Mouse (Mus musculus) right cerebral cortex, adult 18-20 months (tissue): ENCODE measurements around the gene Ppfia3.

Source experiments
- DNase-seq: peaks from one replicate; pipeline ENCODE4 v3.0.0; 2022; ENCODE audit warnings: mixed read lengths

The Ppfia3 gene

GRCm38 (mm10) chr7:45341303-45341702 is 25.5 kb downstream of the Ppfia3 start:
- peak; percentile 82 for DNase-seq

DNA sequence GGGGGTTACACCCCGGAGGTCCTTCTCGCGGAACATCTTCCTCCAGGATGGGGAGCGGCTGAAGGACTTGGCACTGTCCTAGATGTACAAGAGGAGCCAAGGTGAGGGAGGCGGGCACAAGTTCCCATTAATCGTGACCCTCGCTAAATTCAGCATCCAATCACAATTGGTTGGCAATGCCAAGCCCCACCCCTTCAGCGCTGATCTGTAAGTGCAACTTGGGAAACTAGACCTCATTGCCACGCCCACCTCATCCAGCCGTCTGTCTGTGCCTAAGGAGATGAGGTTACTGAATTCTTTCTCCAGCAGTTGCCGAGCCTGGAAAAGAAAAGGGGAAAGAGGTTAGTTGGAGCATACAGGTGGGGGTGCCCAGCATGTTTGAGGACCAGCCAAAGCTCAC is 26.1 kb downstream of the Ppfia3 start:
- DNase-seq: no peak

DNA sequence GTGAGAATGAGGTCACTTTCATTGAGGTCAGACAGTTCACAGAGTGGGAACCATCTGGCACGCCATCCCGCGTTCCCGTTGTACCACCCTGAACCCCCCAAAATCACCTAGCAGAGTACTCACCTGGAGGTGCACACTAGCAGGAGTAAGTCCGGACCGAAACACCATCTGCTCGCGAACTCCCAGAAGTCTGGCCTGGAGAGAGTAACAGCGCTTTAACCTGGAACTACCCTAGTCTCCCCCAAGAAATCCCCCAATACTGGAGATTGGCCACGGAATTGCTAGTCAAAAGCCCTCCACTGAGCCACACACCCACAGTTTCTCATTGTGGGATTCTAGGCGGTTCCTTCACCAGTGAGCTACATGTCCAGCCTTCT is 26.8 kb downstream of the Ppfia3 start:
- DNase-seq: no peak

DNA sequence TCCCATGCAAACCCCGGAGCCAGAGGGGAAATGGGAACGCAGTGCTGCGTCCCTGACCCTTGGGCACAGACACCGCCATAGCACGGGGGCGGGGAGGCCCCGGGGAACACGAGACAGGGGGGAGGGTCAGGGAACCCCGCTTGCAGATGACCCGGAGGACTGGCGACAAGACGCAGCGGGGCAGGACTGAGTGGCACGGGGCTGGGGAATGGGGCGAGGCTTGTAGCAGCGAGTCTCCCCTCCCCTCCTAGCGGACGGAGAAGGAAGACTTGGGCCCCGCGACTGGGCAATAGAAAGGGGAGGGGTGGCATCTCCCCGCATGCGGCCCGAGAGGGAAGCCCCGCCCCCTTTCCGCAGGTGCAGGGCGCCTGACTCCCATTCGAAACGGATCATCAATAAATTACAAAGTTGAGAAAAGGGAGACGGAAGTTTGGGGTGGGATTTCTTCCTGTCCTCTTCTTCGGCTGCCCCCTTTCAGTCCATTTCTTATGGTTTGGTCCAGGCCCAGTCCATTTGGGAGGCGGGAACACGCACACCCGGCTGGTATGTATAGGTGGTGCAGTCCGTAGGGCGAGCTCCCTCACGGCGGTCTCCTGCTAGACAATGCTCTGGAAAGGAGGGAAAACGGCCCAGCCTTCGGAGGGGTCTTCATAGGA is 27.3 kb downstream of the Ppfia3 start:
- no peak for DNase-seq

DNA sequence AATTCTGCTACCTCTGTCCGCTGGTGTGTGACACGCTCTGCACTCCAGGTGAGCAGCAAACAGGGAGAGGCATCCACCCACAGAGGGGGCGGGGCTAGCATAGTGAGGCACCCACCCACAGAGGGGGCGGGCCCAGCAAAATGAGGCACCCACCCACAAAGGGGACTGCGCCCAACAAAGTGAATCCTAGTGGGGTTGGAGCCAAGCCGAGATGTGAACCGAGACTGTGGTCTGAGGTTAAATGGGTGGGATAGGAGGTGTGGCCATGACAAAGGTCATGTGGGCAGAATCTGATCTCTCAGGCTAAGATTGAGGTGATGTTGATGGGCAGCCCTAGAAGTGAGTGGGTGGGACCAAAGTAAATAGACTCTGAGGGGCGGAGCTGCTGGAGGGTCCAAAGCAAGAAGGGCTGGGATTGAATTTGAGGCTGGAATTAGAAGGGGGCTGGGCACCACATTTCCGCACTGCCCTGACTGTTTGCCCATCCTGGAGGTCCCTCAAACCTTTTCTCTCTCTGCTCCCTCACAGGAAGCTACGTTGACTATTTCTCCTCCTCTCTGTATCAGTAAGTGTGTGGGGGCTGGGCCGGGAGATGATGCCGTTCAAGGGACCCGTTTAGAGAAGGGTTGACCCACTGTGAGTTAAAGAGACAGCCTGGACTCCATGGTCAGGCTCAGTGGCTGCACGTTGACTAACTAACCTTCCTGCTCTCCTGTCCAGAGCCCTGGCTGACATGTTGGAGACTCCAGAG is 28.5 kb downstream of the Ppfia3 start:
- DNase-seq: no peak

GRCm38 (mm10) chr7:45337469-45337868 is 29.4 kb downstream of the Ppfia3 start:
- no peak for DNase-seq

DNA sequence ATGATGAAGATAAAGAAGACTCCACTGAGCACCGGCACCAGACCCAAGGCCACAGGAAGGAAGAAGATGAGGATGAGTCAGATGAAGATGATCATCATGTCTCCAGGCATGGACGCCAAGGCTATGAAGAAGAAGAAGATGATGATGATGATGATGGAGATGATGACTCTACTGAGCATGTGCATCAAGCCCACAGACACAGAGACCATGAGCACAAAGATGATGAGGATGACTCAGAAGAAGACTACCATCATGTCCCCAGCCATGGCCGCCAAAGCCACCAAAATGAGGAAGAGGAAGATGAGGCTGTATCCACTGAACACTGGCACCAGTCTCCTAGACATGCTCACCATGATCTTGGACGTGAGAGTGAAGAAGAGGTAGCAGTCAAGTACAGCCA is 30.5 kb downstream of the Ppfia3 start:
- no peak for DNase-seq

- no peak for DNase-seq
Measured at GRCm38 (mm10) chr7:45335056-45335455, 31.8 kb downstream of the Ppfia3 start, which contains the start of gene Hrc. TSS of gene Hrc (plus strand) at chr7:45335290.

DNA sequence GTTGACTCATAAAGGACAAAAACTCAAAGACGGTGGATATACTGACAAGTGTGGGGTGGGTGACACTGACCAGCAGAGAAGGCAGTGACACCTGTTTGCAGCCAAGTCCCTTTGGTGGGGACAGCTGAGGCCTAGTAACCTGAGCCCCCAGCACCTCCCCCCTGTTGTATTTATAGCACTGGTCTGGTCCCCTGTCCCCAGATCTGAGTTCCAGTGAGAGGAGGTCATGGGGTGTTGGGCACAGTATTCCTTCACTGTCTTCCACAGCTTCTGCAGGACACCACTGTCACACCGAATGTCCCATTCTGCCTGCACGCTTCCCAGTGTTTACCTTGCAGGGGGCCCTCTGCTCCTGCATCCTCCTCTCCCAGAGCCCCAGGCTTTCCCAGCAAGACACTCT is 32.2 kb downstream of the Ppfia3 start:
- DNase-seq: no peak

- DNase-seq: peak; percentile 73
Measured at GRCm38 (mm10) chr7:45333431-45333982, 33.3 kb downstream of the Ppfia3 start, which contains the start of gene Trpm4. TSS of gene Trpm4 (minus strand) at chr7:45333780.

- no peak for DNase-seq
Measured at GRCm38 (mm10) chr7:45332685-45333425, 34.0 kb downstream of the Ppfia3 start.

GRCm38 (mm10) chr7:45331502-45331901 is 35.3 kb downstream of the Ppfia3 start:
- no peak for DNase-seq

DNA sequence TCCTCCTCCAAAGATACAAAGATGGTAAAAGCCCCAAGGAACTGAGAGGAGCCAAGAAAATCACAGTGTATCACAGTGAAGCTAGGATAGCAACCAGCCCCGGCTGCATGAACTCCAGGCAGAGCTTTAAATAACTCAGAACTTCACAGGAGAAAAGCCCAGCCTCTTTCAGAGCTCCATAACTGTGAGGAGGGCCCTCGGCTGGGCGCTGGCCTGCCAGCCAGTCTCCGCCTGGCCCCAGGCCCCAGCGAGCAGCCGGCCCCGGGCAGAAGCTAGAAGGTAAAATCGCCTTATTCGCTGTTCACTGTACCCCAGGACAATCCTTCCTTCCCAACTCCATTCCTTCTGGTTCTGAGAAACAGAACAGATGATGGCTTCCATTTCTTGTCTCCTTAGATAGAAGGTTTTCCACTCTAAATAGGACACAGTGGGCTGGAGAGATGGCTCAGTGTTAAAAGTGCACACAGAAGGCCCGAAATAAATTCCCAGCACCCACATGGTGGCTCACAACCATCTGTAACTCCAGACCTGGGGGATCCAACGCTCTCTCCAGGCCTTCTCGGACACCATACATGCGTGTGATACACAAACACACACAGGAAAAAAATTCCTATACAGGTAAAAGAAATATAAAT is 37.9 kb downstream of the Ppfia3 start:
- no peak for DNase-seq

DNA sequence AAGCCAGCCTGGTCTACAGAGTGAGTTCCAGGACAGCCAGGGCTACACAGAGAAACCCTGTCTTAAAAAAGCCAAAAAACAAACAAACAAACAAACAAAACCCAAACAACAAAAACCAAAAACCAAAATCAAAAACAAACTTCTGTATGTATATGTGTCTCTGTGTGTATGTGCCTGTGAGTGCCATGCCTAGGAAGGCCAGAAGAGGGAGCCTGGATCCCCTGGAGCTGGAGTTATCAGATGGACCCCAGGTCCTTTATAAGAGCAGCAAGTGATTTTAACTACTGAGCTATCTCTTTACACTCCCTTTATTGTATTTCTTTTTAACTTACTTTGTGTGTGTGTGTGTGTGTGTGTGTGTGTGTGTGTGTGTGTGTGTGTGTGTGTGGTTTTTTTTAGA is 41.0 kb downstream of the Ppfia3 start:
- no peak for DNase-seq

DNA sequence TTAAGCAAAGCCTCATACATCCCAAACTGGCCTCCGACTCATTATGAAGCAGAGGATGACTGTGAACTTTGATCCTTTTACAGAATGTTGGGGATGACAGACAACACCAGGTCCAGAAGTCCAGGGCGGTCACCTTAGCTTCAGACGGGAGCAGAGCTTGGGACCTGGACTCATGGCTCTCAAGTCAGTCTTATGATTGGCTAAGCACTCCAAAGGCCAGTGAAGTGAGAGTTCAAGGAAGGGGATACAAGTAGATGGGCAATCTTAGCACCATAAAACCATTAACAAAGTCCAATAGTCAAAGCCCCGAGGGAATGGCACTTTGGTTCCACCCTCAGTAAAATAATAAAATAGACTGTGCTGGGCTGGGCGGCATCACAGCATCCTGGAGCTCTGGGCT is 43.8 kb downstream of the Ppfia3 start:
- no peak for DNase-seq

DNA sequence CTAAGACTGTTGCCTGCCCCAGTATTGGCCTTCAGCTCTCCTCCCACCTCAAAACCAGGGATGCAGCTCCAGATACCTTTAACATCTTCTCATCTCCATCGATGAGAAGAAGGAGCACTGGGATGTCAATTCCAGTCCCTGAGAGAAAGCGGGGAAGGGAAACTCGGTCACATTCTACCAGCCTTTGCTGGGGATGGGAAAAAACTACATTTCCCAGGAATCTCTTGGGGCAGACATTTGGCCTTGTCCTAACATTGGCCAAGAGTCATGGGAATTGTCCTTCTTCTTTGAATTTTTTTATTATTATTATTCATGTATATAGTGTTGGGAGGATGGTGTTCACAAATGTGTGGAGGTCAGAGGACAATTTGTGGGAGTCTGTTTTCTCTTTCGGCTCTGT is 44.6 kb downstream of the Ppfia3 start:
- no peak for DNase-seq

GRCm38 (mm10) chr7:45316536-45316935 is 50.3 kb downstream of the Ppfia3 start:
- DNase-seq: no peak

DNA sequence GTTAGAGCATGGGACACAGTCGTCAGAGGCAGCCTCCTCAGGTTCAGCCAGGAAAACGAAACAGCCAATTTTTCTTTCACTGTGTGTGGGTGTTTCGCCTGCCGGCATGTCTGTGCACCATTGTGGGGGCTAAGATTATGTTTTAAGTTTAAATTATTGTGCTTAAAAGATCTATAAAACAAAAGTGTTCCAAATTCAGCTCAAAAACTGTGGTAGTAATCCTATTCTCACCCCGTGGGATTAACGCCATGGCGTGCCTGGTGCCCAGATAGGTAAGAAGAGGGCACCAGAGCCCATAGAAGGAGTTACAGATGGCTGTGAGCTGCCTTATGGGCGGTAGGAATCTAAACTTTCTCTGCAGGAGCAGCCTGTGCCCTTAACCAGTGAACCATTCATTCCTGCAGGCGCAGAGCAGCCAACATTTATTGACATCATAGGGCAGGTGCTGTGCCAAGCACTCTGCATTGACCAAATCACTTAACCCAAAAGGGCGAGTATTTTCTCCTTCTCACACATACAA is 51.6 kb downstream of the Ppfia3 start:
- no peak for DNase-seq

DNA sequence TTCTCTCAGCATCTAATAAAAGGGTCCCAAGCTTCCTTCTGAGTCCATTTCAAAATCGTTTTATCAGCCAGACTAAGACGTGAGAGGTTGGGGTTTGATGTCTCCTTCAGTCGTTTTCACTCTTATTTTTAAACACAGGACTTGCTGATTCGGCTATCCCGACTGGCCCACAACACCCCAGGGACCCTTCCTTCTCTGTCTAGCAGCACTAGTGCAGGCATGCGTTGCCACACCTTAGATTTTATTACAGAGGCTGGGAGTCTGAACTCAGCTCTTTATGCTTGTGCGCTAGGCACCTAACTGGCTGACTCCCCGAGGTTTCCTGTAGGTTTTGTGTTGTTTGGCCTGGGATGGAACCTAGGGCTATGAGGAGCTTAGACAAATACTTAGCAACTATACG is 53.3 kb downstream of the Ppfia3 start:
- no peak for DNase-seq

GRCm38 (mm10) chr7:45312686-45313453 is 53.9 kb downstream of the Ppfia3 start:
- no peak for DNase-seq

DNA sequence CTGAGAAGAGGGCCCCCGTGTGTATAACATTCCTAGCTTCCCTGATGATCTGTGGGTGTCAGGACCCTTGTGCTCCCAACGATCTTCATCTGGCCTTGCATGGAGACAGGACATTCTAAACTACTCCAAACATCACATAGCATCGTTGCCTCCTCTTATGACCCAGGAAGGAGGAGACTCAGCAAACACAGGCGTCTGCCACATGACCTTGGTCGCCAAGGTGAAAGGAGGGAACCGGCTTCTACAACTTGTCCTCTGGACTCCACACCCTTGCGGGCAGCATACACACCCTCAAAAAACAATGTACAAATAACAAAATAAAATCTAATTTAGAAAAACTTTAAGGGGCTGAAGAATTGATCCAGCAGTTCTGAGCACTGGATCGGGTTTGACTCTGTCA is 54.8 kb downstream of the Ppfia3 start:
- DNase-seq: no peak

GRCm38 (mm10) chr7:45309455-45309854 is 57.4 kb downstream of the Ppfia3 start:
- DNase-seq: peak; percentile 38
